Mouse (Mus musculus) olfactory bulb, adult 2 months (tissue): ENCODE results near the gene Tfap2d.

Experiments
- CTCF ChIP-seq: fragments of 200-500 bp; IDR thresholded peaks from 2 replicates; pipeline ENCODE4 v1.5.1; 2012; ENCODE audit warnings: low read depth, mild to moderate bottlenecking, low read length, moderate library complexity; ENCODE audit not compliant: insufficient read depth
- POLR2A ChIP-seq: fragments of 200-500 bp; IDR thresholded peaks from 2 replicates; pipeline ENCODE4 v1.6.1; 2012; ENCODE audit warnings: mild to moderate bottlenecking, low read depth, low read length, moderate library complexity; ENCODE audit not compliant: insufficient read depth

DNA sequence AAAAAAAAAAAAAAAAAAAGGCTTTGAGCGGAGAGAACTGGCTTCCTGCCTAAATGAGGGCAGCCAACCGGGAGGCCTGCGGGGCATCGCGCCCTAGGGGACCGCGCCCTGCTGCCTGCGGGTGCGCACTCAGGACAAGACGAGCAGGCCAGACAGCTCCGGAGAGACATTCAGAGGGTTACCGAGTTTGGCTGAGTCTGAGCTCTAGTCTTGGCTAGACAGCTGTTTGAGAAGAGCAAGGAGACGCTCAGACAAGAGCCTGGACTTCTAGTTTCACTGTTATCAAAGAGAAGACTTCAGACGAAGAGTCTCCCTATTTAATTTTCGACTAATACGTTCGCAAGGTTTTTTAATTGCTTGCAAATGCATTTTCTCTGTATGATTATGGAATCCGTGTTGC is 5.9 kb upstream of the Tfap2d start:
- TF ChIP-seq POLR2A = no peak
- no peak for TF ChIP-seq CTCF
